Mouse (Mus musculus) stomach, postnatal 0 days (tissue): ENCODE data around the gene Nudt1. TPM values are rescaled to one million over a fixed set of nuclear protein-coding genes. Genes with fewer than 3 reads are reported as not detected.

ENCODE experiments used
- ATAC-seq: fragments of 200-750 bp; cut with Nextera tagmentation; 2 replicates; pipeline ENCODE4 v1.8.0; 2017; ENCODE audit not compliant: low FRiP score, low TSS enrichment
- DNase-seq: peaks from one replicate; pipeline ENCODE4 v3.0.0-alpha.2; 2016; ENCODE audit warnings: low spot score
- H3K27ac ChIP-seq: fragments of 300-500 bp; sonication (generic); replicated peaks from 2 replicates; pipeline ENCODE4 v1.5.1; 2014; ENCODE audit warnings: mild to moderate bottlenecking, control low read depth
- H3K27me3 ChIP-seq: fragments of 300-500 bp; sonication (generic); 2 replicates; pipeline ENCODE4 v1.6.1; 2014; ENCODE audit warnings: low read length; ENCODE audit not compliant: control insufficient read depth, insufficient read depth
- H3K36me3 ChIP-seq: fragments of 300-500 bp; sonication (generic); 2 replicates; pipeline ENCODE4 v1.6.1; 2014; ENCODE audit warnings: low read length, mixed read lengths; ENCODE audit not compliant: control insufficient read depth, insufficient read depth
- H3K4me1 ChIP-seq: fragments of 300-500 bp; sonication (generic); replicated peaks from 2 replicates; pipeline ENCODE4 v1.6.1; 2014; ENCODE audit warnings: antibody characterized with exemption; ENCODE audit not compliant: control insufficient read depth, insufficient read depth
- H3K4me2 ChIP-seq: fragments of 300-500 bp; sonication (generic); replicated peaks from 2 replicates; pipeline ENCODE4 v1.6.1; 2014; ENCODE audit warnings: low read depth, mild to moderate bottlenecking, control low read depth, moderate library complexity
- H3K4me3 ChIP-seq: fragments of 300-500 bp; sonication (generic); 2 replicates; pipeline ENCODE4 v1.5.1; 2014; ENCODE audit warnings: low read depth, low read length, control low read depth
- H3K9ac ChIP-seq: fragments of 300-500 bp; sonication (generic); 2 replicates; pipeline ENCODE4 v1.6.1; 2014; ENCODE audit warnings: mild to moderate bottlenecking, low read length, control low read depth, mixed read lengths
- H3K9me3 ChIP-seq: fragments of 300-500 bp; sonication (generic); 2 replicates; pipeline ENCODE4 v1.6.1; 2016; ENCODE audit warnings: low read length; ENCODE audit not compliant: control insufficient read depth
- CTCF ChIP-seq: IDR thresholded peaks from 2 replicates; pipeline ENCODE4 v1.5.1; 2016; ENCODE audit warnings: antibody characterized with exemption, low read depth, mild to moderate bottlenecking, moderate library complexity
- EP300 ChIP-seq: optimal IDR thresholded peaks from 2 replicates; pipeline ENCODE3; 2016; ENCODE audit warnings: antibody characterized with exemption
- WGBS: fragments of 180-500 bp; shearing (Covaris S2); extraction: QIAGEN DNeasy Blood & Tissue Kit; methylation state at CpG from one replicate; pipeline ENCODE4 v1.1.7; 2014; 5-methylcytosine and 5-hydroxymethylcytosine counted together
- polyA plus RNA-seq: library from polyadenylated mRNA; unstranded; fragments of >200 nt; fragmentation: Nextera tagmentation; extraction: Ambion mirVana; gene quantifications from 2 replicates; pipeline ENCODE4 v1.2.1, GENCODE M21; 2015

Nudt1 gene
- polyA plus RNA-seq, 1 experiment from 2014 or later = 25.3 TPM

DNA sequence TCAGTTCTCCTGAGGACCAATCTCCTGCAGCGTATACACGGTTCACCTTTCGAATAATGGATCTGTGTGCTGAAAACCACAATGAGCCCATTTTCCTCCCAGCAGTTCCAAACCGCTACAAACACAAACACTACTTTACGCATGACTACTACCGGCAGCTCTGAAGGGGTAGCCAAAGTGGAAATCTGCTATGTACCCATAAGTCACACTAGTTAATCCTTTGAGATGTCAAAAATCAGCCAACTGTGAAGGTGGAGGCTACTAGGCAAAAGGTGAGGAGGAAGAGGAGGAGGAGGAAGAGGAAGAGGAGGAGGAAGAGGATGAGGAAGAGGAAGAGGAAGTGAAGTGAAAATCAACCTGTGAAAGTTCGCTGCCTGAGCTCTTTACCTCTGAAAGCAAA is 65.8 kb downstream of the Nudt1 start:
- no peaks in the 10 kb centered on the region for H3K27me3 ChIP-seq
- H3K4me3 ChIP-seq = no peak overlapping the region
- H3K4me2 ChIP-seq = no peak overlapping the region
- H3K27ac ChIP-seq = no peak overlapping the region
- H3K9ac ChIP-seq = no peak overlapping the region
- H3K9me3 ChIP-seq = no peaks in the 10 kb centered on the region
- ATAC-seq (no peak), DNase-seq (no peak)
- WGBS = 89% methylated on average over 7 of the region's 7 CpGs
- no peaks in the 10 kb centered on the region; the same call in 1 of the 2 replicates for H3K4me1 ChIP-seq
- H3K36me3 ChIP-seq = no peaks in the 10 kb centered on the region
- TF ChIP-seq CTCF (no peak), EP300 (no peak)

Other genes starting within 250 kb of the Nudt1 start
- 14.2 and 15.3 TPM in 2 replicates for gene Mad1l1, start 104 bp upstream of the Nudt1 start, polyA plus RNA-seq
- 11.4 and 12.4 TPM in 2 replicates for gene Mrm2, start 10.2 kb downstream of the Nudt1 start, polyA plus RNA-seq
- 8.0 and 8.6 TPM in 2 replicates for gene Snx8, start 67.6 kb downstream of the Nudt1 start, polyA plus RNA-seq
- gene Eif3b, start 97.7 kb downstream of the Nudt1 start, polyA plus RNA-seq = 61.8 and 66.5 TPM in 2 replicates
- gene Gm4869, start 124.0 kb downstream of the Nudt1 start, polyA plus RNA-seq = not detected in 2 replicates
- 12.8 and 15.8 TPM in 2 replicates for gene Chst12, start 183.9 kb downstream of the Nudt1 start, polyA plus RNA-seq
- gene Grifin, start 243.4 kb downstream of the Nudt1 start, polyA plus RNA-seq = 0.17 TPM in 2 replicates